Mouse (Mus musculus): Measurements from ENCODE around the gene Spo11. TPM values are rescaled to one million over a fixed set of nuclear protein-coding genes. Genes with fewer than 3 reads are reported as not detected.

The Spo11 gene
- polyA plus RNA-seq, 1 experiment = not detected

DNA sequence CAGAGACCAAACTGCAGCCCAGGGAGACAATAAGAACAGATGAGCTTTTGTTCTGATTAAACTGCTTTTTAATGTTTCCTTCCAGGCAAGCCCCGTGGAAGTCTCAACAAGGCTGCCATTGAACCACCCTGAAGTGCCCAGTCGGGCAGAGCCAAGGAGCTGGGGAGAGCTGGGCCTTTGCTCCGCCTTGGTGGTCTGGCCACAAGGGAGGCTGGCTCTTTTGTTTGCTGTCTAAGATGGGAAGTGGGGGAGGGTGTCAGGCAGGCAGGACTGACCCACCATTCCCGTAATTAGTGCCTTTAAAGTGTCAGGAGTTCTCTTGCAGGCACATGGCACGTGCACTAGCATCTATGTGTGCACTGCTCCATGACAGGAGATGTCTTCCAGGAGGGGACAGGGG lies 18.9 kb upstream of the Spo11 start:
- TF ChIP-seq CTCF (IDR thresholded peaks at IDR 0.05; ENCODE audit: borderline replicate concordance, insufficient read depth, low read length) (no peak), POLR2A (IDR thresholded peaks at IDR 0.05; ENCODE audit: low read depth, low read length) (no peak)
- Histone ChIP-seq H3K27ac (ENCODE audit: insufficient read depth, low read length) (no peak overlapping the region), H3K4me1 (ENCODE audit: control insufficient read depth, insufficient read depth, low read length) (no peaks in the 10 kb centered on the region), H3K4me3 (ENCODE audit: insufficient read depth, low read length) (no peak overlapping the region)

DNA sequence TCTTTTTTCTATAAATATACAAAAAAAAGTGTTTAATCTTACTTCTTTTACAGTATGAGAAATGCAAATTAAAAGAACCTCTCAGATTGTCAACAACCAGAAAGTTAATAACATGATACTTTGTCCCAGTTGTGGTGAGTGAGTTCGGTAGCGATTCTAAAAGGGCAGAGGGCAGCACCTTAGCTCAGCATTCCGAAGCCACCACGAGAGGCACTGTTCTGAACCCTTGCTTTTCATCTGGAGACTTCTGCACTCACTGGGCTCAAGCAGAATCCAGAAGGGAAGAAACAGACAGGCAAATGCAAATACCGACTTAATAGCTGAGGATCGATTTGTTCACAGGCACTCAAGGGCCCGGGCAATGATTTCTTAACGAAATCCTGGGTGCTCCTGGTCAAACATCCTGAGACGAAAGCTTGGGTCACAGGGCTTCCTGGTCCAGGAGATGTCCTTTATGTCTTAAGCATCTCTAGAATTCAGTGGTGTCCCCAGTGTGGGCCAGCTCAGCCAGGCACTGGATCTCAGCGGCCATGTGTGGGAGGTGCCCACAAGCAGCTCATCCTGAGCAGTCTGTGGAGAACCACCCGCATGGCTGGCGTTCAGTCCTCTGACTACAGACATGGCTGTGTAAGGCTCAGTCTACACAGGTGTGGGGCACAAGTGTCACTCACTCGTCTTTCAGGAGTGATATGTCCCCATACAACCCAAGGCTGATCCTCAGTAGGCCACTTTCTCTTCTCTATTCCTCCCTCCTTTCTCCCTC lies 18.3 kb upstream of the Spo11 start:
- Histone ChIP-seq H3K4me1 (ENCODE audit: control insufficient read depth, insufficient read depth, low read length) (0 out of 2 replicates have a peak, but pooled peaks cover 2% of the 10 kb centered on the region), H3K27ac (ENCODE audit: insufficient read depth, low read length) (no peak overlapping the region), H3K4me3 (ENCODE audit: insufficient read depth, low read length) (no peak overlapping the region)
- no peak for TF ChIP-seq POLR2A (IDR thresholded peaks at IDR 0.05; ENCODE audit: low read depth, low read length)
- no peak for TF ChIP-seq CTCF (IDR thresholded peaks at IDR 0.05; ENCODE audit: borderline replicate concordance, insufficient read depth, low read length)

DNA sequence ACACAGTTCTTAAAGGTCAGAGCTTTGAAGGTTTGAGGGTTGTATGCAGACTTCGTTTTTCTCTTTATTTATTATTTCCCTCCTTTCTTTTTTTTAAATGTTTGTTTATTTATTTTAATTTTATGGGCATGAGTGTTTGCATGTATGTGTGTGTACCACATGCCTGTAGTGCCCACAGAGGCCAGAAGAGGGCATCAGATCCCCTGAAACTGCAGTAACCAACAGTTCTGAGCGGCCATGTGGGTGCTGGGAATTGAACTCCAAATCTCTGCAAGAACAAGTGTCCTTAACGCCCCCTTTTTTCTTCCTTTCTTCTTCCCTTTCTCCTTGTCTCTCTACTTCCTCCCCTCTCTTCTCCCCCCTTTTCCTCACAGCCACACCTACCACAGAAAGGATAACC lies 17.1 kb upstream of the Spo11 start:
- no peak overlapping the region for H3K4me3 ChIP-seq (ENCODE audit: insufficient read depth, low read length)
- peaks cover 6% of the 10 kb centered on the region; the same call in 1 of the 2 replicates for H3K4me1 ChIP-seq (ENCODE audit: control insufficient read depth, insufficient read depth, low read length)
- no peak overlapping the region for H3K27ac ChIP-seq (ENCODE audit: insufficient read depth, low read length)
- TF ChIP-seq POLR2A (IDR thresholded peaks at IDR 0.05; ENCODE audit: low read depth, low read length) (no peak), CTCF (IDR thresholded peaks at IDR 0.05; ENCODE audit: borderline replicate concordance, insufficient read depth, low read length) (no peak)

DNA sequence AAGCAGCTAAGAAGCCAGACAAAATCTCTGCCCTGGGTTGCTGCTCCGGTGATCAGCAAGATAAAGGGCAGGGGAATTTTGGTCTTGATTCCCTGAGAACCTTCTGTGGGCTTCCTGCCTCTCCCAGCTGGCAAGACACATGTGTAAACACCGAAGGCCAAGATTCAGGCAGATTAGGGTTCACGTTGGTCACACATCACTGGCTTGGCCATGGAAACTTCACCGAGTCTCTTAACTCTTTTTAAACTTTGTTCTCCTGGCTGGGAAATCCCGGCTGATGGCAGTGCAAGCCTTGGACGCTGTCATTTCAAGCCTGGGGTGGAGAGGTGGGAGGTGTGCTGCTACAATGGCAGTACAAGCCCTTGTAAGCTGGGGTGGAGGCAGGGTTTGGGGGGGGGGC lies 16.3 kb upstream of the Spo11 start:
- no peak for TF ChIP-seq POLR2A (IDR thresholded peaks at IDR 0.05; ENCODE audit: low read depth, low read length)
- TF ChIP-seq CTCF (IDR thresholded peaks at IDR 0.05; ENCODE audit: borderline replicate concordance, insufficient read depth, low read length) = no peak
- Histone ChIP-seq H3K27ac (ENCODE audit: insufficient read depth, low read length) (no peak overlapping the region), H3K4me1 (ENCODE audit: control insufficient read depth, insufficient read depth, low read length) (peaks cover 6% of the 10 kb centered on the region; the same call in 1 of the 2 replicates), H3K4me3 (ENCODE audit: insufficient read depth, low read length) (no peak overlapping the region)

DNA sequence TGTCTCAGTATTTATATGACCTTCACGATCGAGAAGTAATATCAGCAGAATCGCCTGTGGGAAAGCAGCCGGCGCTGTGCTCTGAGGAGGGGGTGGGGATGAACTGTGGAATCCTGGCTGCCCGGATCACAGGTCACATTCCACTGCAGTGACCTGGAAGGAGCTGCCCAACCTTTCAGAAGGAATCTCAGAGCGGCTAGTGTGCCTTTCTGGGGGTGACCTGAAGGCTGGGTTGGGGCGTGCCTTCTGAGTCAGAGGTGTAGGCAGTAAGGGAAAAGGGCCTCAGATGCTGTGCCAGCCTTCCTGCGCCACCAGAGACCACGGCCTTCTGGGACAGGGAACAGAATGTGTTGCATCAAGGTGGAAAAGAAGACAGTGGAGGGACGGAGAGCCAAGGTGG lies 12.3 kb upstream of the Spo11 start:
- no peak for TF ChIP-seq CTCF (IDR thresholded peaks at IDR 0.05; ENCODE audit: borderline replicate concordance, insufficient read depth, low read length)
- TF ChIP-seq POLR2A (IDR thresholded peaks at IDR 0.05; ENCODE audit: low read depth, low read length) = no peak
- Histone ChIP-seq H3K27ac (ENCODE audit: insufficient read depth, low read length) (no peak overlapping the region), H3K4me1 (ENCODE audit: control insufficient read depth, insufficient read depth, low read length) (peaks cover 6% of the 10 kb centered on the region; the same call in 1 of the 2 replicates), H3K4me3 (ENCODE audit: insufficient read depth, low read length) (no peak overlapping the region)

DNA sequence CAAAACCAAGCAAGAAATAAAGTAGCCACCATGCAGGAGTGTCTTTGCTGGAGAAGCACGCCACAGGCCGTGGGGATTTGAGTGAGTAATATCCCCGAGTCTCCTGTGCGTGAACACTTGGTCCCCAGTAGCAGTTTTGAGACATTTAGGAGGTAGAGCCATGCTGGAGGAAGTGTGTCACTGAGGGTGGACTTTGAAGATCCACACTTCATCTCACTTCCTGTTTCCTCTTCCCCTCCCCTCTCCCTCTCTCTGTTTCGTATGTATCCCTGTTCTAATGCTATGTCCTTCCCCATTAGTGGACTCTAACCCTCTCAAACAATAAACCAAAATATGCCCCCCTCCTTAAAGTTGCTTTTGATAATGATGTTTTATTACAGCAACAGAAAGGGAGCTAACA lies 11.0 kb upstream of the Spo11 start:
- H3K4me3 ChIP-seq (ENCODE audit: insufficient read depth, low read length) = no peak overlapping the region
- H3K4me1 ChIP-seq (ENCODE audit: control insufficient read depth, insufficient read depth, low read length) = peaks cover 6% of the 10 kb centered on the region; the same call in 1 of the 2 replicates
- no peak for TF ChIP-seq CTCF (IDR thresholded peaks at IDR 0.05; ENCODE audit: borderline replicate concordance, insufficient read depth, low read length)
- no peak for TF ChIP-seq POLR2A (IDR thresholded peaks at IDR 0.05; ENCODE audit: low read depth, low read length)
- H3K27ac ChIP-seq (ENCODE audit: insufficient read depth, low read length) = no peak overlapping the region

DNA sequence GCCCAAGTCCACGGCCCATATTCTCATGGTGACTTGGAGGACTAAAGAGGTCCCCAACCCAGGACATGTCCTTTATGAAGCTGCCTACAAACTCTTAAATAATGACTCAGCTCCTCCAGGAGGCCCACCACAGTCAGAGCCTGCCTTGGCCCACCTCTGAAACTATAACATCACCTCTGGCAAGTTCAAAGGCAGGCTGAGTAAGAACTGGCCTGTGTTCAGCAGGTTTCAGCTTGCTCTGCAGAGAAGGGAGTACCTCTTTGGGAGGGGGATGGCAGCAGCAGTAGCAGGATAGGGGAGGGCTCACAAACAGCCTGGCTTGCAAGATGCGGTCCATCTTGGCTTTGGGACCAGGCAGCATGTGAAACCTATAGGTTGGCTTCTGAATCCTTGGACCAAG lies 5.6 kb upstream of the Spo11 start:
- H3K27ac ChIP-seq (ENCODE audit: insufficient read depth, low read length) = no peak overlapping the region
- TF ChIP-seq POLR2A (IDR thresholded peaks at IDR 0.05; ENCODE audit: low read depth, low read length) = no peak
- TF ChIP-seq CTCF (IDR thresholded peaks at IDR 0.05; ENCODE audit: borderline replicate concordance, insufficient read depth, low read length) = no peak
- peaks cover 3% of the 10 kb centered on the region; the same call in 1 of the 2 replicates for H3K4me1 ChIP-seq (ENCODE audit: control insufficient read depth, insufficient read depth, low read length)
- no peak overlapping the region for H3K4me3 ChIP-seq (ENCODE audit: insufficient read depth, low read length)

DNA sequence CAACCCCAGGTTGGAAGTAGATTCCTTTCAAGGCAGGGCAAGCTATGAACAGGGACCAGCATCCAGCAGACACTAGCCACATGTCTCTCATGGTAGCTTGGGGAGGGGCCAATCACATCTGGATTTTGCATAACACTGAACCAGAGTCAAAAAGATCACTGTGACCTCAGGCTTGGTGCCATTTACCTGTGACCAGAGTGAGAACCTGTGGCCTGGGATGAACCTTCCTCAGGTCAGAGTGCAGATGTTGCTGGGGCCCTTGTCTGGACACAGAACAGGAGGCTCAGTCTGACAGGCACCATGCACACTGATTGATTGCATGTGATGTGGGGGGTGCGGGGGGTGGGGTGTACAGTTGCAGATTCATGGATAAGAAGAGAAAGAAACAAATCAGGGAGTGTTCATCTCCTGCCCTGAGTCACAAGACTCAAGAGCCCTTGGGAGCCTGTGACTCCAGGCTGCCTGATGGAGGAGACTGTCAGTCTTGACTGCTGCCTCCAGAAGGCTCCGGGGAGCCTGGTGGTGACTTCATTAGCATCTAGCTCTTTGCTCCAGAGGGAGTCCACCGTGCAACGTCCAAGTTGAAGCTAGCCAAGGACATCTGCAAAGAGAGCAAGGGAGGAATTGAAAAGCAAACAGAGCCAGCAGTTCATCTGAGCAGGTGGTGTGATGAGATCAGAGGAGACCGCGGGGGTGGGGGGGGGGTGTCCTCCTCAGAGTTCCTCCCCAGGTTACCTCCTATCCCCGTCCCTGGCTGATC lies 3.5 kb upstream of the Spo11 start:
- Histone ChIP-seq H3K4me3 (ENCODE audit: insufficient read depth, low read length) (no peak overlapping the region), H3K4me1 (ENCODE audit: control insufficient read depth, insufficient read depth, low read length) (peaks cover 3% of the 10 kb centered on the region; the same call in 1 of the 2 replicates), H3K27ac (ENCODE audit: insufficient read depth, low read length) (no peak overlapping the region)
- no peak for TF ChIP-seq POLR2A (IDR thresholded peaks at IDR 0.05; ENCODE audit: low read depth, low read length)
- no peak for TF ChIP-seq CTCF (IDR thresholded peaks at IDR 0.05; ENCODE audit: borderline replicate concordance, insufficient read depth, low read length)

DNA sequence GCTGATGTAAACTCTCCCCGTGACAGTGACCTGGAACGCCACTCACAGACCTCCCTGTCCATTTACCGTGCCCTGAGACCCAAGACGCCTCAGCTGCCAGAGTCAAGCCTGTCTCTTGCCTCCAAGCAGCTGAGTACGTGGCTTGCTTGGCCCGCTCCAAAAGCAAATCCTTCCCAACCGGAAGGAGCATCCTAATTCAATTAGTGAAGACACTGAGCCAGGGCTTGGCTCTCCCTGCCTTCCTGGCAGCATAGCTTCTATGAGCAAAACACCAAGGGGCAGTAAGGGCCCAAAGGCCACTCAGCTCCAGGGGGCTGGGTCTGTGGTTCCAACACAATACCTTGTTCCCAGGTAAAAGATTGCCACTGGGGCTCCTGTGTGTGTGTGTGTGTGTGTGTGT lies 2.8 kb upstream of the Spo11 start:
- Histone ChIP-seq H3K4me3 (ENCODE audit: insufficient read depth, low read length) (no peak overlapping the region), H3K4me1 (ENCODE audit: control insufficient read depth, insufficient read depth, low read length) (peaks cover 3% of the 10 kb centered on the region; the same call in 1 of the 2 replicates), H3K27ac (ENCODE audit: insufficient read depth, low read length) (no peak overlapping the region)
- TF ChIP-seq POLR2A (IDR thresholded peaks at IDR 0.05; ENCODE audit: low read depth, low read length) (no peak), CTCF (IDR thresholded peaks at IDR 0.05; ENCODE audit: borderline replicate concordance, insufficient read depth, low read length) (no peak)

DNA sequence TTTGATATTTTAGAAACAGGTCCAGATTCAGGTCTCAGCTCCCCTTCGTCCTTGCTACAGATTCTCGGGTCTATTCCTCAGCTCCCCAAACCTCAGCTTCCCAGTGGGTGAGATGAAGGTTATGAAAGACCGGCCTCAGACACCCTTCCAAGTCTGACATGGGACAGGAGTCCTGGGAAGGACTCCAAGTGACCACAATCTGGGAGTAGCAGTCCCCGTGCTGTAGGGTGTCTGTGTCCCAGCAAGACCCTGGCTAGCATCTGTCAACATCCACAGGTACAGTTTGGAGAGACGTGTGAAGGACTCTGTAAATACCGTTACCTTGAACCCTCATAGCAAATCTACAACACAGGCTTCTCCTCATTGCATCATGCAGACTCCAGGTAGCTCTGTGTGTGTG lies 2.3 kb upstream of the Spo11 start:
- TF ChIP-seq CTCF (IDR thresholded peaks at IDR 0.05; ENCODE audit: borderline replicate concordance, insufficient read depth, low read length) (no peak), POLR2A (IDR thresholded peaks at IDR 0.05; ENCODE audit: low read depth, low read length) (no peak)
- Histone ChIP-seq H3K4me1 (ENCODE audit: control insufficient read depth, insufficient read depth, low read length) (peaks cover 3% of the 10 kb centered on the region; the same call in 1 of the 2 replicates), H3K27ac (ENCODE audit: insufficient read depth, low read length) (no peak overlapping the region), H3K4me3 (ENCODE audit: insufficient read depth, low read length) (no peak overlapping the region)
